Mouse (Mus musculus) hindbrain, embryonic 11.5 days (tissue): Measurements from ENCODE around the gene Slc30a5. TPM values are rescaled to one million over a fixed set of nuclear protein-coding genes. Genes with fewer than 3 reads are reported as not detected.

ENCODE experiments used
- ATAC-seq: fragments of 200-750 bp; cut with Nextera tagmentation; 2 replicates; pipeline ENCODE4 v1.8.0; 2017; ENCODE audit warnings: mild to moderate bottlenecking, moderate TSS enrichment, moderate library complexity; ENCODE audit not compliant: low FRiP score
- DNase-seq: peaks from one replicate; pipeline ENCODE4 v3.0.0-alpha.2; 2015; ENCODE audit warnings: low spot score
- H3K27ac ChIP-seq: fragments of 300-500 bp; sonication (generic); 2 replicates; pipeline ENCODE4 v1.5.1; 2014; ENCODE audit warnings: mild to moderate bottlenecking, low read depth, low read length
- H3K27me3 ChIP-seq: fragments of 300-500 bp; sonication (generic); 2 replicates; pipeline ENCODE4 v1.6.1; 2014; ENCODE audit warnings: mild to moderate bottlenecking, low read length, moderate library complexity, mixed read lengths; ENCODE audit not compliant: control insufficient read depth, insufficient read depth
- H3K36me3 ChIP-seq: fragments of 300-500 bp; sonication (generic); 2 replicates; pipeline ENCODE4 v1.6.1; 2014; ENCODE audit warnings: mild to moderate bottlenecking, low read length, moderate library complexity, mixed read lengths; ENCODE audit not compliant: control insufficient read depth, insufficient read depth
- H3K4me1 ChIP-seq: fragments of 300-500 bp; sonication (generic); replicated peaks from 2 replicates; pipeline ENCODE4 v1.6.1; 2014; ENCODE audit warnings: low read length, mixed read lengths; ENCODE audit not compliant: control insufficient read depth, insufficient read depth
- H3K4me2 ChIP-seq: fragments of 300-500 bp; sonication (generic); replicated peaks from 2 replicates; pipeline ENCODE4 v1.6.1; 2014; ENCODE audit warnings: mild to moderate bottlenecking, low read depth, low read length
- H3K4me3 ChIP-seq: fragments of 300-500 bp; sonication (generic); 2 replicates; pipeline ENCODE4 v1.5.1; 2014; ENCODE audit warnings: low read depth, low read length
- H3K9ac ChIP-seq: fragments of 300-500 bp; sonication (generic); 2 replicates; pipeline ENCODE4 v1.6.1; 2014; ENCODE audit warnings: low read depth, low read length
- H3K9me3 ChIP-seq: fragments of 300-500 bp; sonication (generic); 2 replicates; pipeline ENCODE4 v1.6.1; 2016; ENCODE audit warnings: low read length; ENCODE audit not compliant: control insufficient read depth
- WGBS: fragments of 180-500 bp; shearing (Covaris S2); extraction: QIAGEN DNeasy Blood & Tissue Kit; methylation state at CpG from one replicate; pipeline ENCODE4 v1.1.7; 2014; 5-methylcytosine and 5-hydroxymethylcytosine counted together
- polyA plus RNA-seq: library from polyadenylated mRNA; unstranded; fragments of >200 nt; fragmentation: Nextera tagmentation; extraction: Ambion mirVana; gene quantifications from 2 replicates; pipeline ENCODE4 v1.2.1, GENCODE M21; 2014

Slc30a5 gene
- polyA plus RNA-seq = 46.0 and 51.3 TPM in 2 replicates

DNA sequence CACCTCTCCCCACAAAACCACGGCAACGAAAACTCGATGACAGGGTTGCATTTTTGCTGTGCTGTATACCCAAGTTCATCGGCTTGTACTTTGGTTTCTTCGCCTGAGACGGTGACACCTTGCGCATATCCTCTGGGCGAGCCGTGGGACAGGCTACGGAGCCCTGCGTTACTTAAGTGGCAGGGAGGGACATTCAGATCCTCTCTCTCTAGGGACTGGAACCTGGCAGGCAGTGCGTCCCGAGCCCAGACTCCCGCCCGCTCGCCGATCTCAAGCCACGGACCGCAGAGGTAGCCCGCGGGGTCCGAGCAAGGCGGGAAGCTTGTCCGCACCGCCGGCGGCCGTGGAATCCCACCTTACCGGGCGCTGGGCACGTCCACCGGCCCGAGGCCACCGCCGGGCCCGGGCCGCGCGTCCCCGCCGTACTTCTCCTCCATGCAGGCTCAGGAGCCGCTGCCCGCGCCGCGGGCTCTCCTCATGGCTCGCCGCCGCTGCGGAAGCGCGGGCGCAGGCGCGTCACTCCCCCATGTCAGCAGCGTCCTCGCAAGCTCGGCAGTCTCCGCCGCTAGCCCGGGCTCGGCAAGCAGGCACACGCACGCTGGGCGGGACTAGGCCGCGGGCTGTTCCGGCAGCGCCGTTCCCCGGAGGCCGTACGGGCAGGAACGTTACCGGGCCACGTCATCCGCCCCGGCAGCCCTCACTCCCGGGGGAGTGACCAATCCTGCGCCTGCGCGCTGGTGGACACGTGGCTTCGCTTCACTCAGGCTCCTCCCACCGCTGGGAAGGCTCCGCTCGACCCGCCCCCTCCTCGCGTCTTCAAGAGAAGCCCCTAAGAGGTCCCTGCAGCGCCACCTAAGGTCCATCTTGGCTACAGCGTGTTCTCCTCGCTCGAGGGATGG lies at the start of gene Slc30a5:
Gene Slc30a5 (minus strand): TSS at position 687 of the 899 bp plus-strand sequence.
- under 1% methylated on average over 94 of the region's 94 CpGs for WGBS
- H3K4me1 ChIP-seq = no peaks in the 10 kb centered on the region
- H3K27ac ChIP-seq = peak within 1 kb of the TSS; percentile 77
- no peaks in the 10 kb centered on the region for H3K9me3 ChIP-seq
- peak within 1 kb of the TSS; percentile 87 for H3K4me3 ChIP-seq
- H3K36me3 ChIP-seq = no peaks in the 10 kb centered on the region
- peak within 1 kb of the TSS; percentile 92 for H3K9ac ChIP-seq
- H3K4me2 ChIP-seq = peak within 1 kb of the TSS; percentile 69
- ATAC-seq = peak; percentile 98
- DNase-seq = peak; percentile 100
- no peaks in the 10 kb centered on the region for H3K27me3 ChIP-seq

DNA sequence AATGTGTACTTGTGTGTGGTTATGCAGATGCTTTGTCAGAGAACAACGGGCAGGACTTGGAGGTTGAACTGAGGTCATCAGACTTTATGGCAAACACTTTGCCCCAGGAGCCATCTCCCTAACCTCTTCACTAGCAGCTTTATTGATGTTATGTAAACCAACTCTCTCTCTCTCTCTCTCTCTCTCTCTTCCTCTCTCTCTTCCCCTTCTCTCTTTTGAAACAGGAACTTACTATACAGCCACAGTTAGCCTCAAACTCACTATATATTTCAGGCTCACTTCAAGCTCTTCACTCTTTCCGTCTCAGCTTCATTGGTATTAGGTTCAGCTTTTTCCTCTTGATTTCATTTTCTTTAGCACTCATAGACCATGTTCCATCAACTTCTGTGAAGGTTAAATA lies 48.7 kb upstream of the Slc30a5 start:
- WGBS = 76% methylated on average over 2 of the region's 2 CpGs
- ATAC-seq = no peak
- Histone ChIP-seq H3K4me1 (no peaks in the 10 kb centered on the region), H3K4me2 (no peak overlapping the region), H3K9ac (no peak overlapping the region), H3K27me3 (no peaks in the 10 kb centered on the region), H3K27ac (no peak overlapping the region), H3K36me3 (no peaks in the 10 kb centered on the region), H3K4me3 (no peak overlapping the region), H3K9me3 (no peaks in the 10 kb centered on the region)
- no peak for DNase-seq

- Histone ChIP-seq H3K4me3 (no peak overlapping the region), H3K9ac (no peak overlapping the region), H3K27ac (no peak overlapping the region), H3K4me1 (no peaks in the 10 kb centered on the region), H3K36me3 (no peaks in the 10 kb centered on the region), H3K4me2 (no peak overlapping the region), H3K27me3 (no peaks in the 10 kb centered on the region), H3K9me3 (no peaks in the 10 kb centered on the region)
- WGBS = 81% methylated on average over 3 of the region's 3 CpGs
- ATAC-seq = no peak
- DNase-seq = no peak
Observed at GRCm38 (mm10) chr13:100879806-100880205, 46.6 kb upstream of the Slc30a5 start.

- WGBS = 78% methylated on average over 3 of the region's 3 CpGs
Observed at GRCm38 (mm10) chr13:100879326-100879725, 46.1 kb upstream of the Slc30a5 start.

GRCm38 (mm10) chr13:100878264-100878663 lies 45.0 kb upstream of the Slc30a5 start:
- DNase-seq = no peak
- Histone ChIP-seq H3K27me3 (no peaks in the 10 kb centered on the region), H3K27ac (no peak overlapping the region), H3K9ac (no peak overlapping the region), H3K4me2 (no peak overlapping the region), H3K9me3 (no peaks in the 10 kb centered on the region), H3K4me1 (no peaks in the 10 kb centered on the region), H3K36me3 (no peaks in the 10 kb centered on the region), H3K4me3 (no peak overlapping the region)
- ATAC-seq = no peak
- 87% methylated on average over 3 of the region's 3 CpGs for WGBS

More at GRCm38 (mm10) chr13:100879326-100879725, 46.1 kb upstream of the Slc30a5 start:
- Histone ChIP-seq H3K9ac (no peak overlapping the region), H3K4me1 (no peaks in the 10 kb centered on the region), H3K27ac (no peak overlapping the region), H3K27me3 (no peaks in the 10 kb centered on the region), H3K36me3 (no peaks in the 10 kb centered on the region), H3K9me3 (no peaks in the 10 kb centered on the region), H3K4me3 (no peak overlapping the region), H3K4me2 (no peak overlapping the region)
- no peak for ATAC-seq
- no peak for DNase-seq

DNA sequence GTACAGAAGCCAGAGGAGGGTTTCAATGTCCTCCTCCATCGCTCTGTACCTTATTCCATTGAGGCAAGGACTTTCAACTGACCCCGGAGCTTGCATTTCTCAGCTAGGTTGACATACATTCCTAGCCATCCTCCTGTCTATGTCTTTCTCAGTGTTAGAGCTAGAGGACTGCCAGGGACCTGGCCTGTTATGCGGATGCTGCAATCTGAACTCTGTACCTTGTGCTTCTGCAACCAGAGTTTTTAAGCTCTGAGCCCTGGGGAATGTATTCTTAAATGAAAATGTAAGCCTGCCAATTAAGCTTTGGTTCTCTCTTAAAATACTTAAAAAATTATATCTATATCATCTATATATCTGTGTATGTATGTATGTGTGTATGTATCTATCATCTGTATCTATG lies 44.5 kb upstream of the Slc30a5 start:
- Histone ChIP-seq H3K9me3 (no peaks in the 10 kb centered on the region), H3K4me1 (no peaks in the 10 kb centered on the region), H3K9ac (no peak overlapping the region), H3K27me3 (no peaks in the 10 kb centered on the region), H3K27ac (no peak overlapping the region), H3K36me3 (no peaks in the 10 kb centered on the region), H3K4me2 (no peak overlapping the region), H3K4me3 (no peak overlapping the region)
- DNase-seq = no peak
- ATAC-seq = no peak
- 97% methylated on average over 3 of the region's 3 CpGs for WGBS

GRCm38 (mm10) chr13:100875103-100875502 lies 41.9 kb upstream of the Slc30a5 start:
- 69% methylated on average over 4 of the region's 4 CpGs for WGBS
- H3K27ac ChIP-seq = no peak overlapping the region
- no peak for ATAC-seq

GRCm38 (mm10) chr13:100874588-100874987 lies 41.4 kb upstream of the Slc30a5 start:
- peak; percentile 13 for DNase-seq

More at GRCm38 (mm10) chr13:100875103-100875502, 41.9 kb upstream of the Slc30a5 start:
- H3K4me1 ChIP-seq = no peaks in the 10 kb centered on the region
- DNase-seq = no peak
- H3K4me3 ChIP-seq = no peak overlapping the region
- H3K9me3 ChIP-seq = no peaks in the 10 kb centered on the region
- no peak overlapping the region for H3K9ac ChIP-seq
- H3K36me3 ChIP-seq = no peaks in the 10 kb centered on the region
- H3K27me3 ChIP-seq = no peaks in the 10 kb centered on the region
- no peak overlapping the region for H3K4me2 ChIP-seq

GRCm38 (mm10) chr13:100873530-100873929 lies 40.3 kb upstream of the Slc30a5 start:
- DNase-seq (no peak), ATAC-seq (no peak)
- Histone ChIP-seq H3K9me3 (no peaks in the 10 kb centered on the region), H3K4me3 (no peak overlapping the region), H3K9ac (no peak overlapping the region), H3K4me1 (no peaks in the 10 kb centered on the region), H3K27ac (no peak overlapping the region), H3K36me3 (no peaks in the 10 kb centered on the region), H3K27me3 (no peaks in the 10 kb centered on the region), H3K4me2 (no peak overlapping the region)
- WGBS = 90% methylated on average over 8 of the region's 8 CpGs

More at GRCm38 (mm10) chr13:100874588-100874987, 41.4 kb upstream of the Slc30a5 start:
- Histone ChIP-seq H3K4me1 (no peaks in the 10 kb centered on the region), H3K27me3 (no peaks in the 10 kb centered on the region), H3K4me2 (no peak overlapping the region), H3K36me3 (no peaks in the 10 kb centered on the region), H3K27ac (no peak overlapping the region; the same call in 1 of the 2 replicates), H3K4me3 (no peak overlapping the region), H3K9ac (no peak overlapping the region), H3K9me3 (no peaks in the 10 kb centered on the region)
- ATAC-seq = no peak
- 75% methylated on average over 3 of the region's 3 CpGs for WGBS
